Mouse (Mus musculus) neutrophil, adult 65 days (primary cell): Measurements from ENCODE around the gene Fundc1. TPM values are rescaled to one million over a fixed set of nuclear protein-coding genes. Genes with fewer than 3 reads are reported as not detected.

Experiments
- total RNA-seq: library from RNA; stranded (reverse); gene quantifications from 2 replicates; pipeline ENCODE4 v1.2.4, GENCODE M21; 2023

Gene Fundc1
- total RNA-seq: 10.3 and 13.4 TPM in 2 replicates

GRCm38 (mm10) chrX:17571621-17572459 lies at the start of gene Fundc1:
Gene Fundc1 (minus strand): TSS chrX:17572325.

